9 mouse cellular contexts compared by ENCODE assay signal in genomic region chr12:109424753-109425332, GRCm38 (mm10). TPM values are rescaled to one million over a fixed set of nuclear protein-coding genes. Genes with fewer than 3 reads are reported as not detected.
DNase-seq lines count a peak whose midpoint lies in the region; ATAC-seq and TF ChIP-seq lines count a peak whose summit lies in the region.
"Had no signal": no experiment of that assay in that cellular context is flagged by ENCODE, and none has a peak within 500 bp of the region (broad histone marks: within the 10 kb centered on the region; RNA-seq: fewer than 3 reads in every experiment).

No protein-coding gene starts in this region.

- H3K4me2 ChIP-seq in kidney, postnatal 0 days (ENCODE audit: low read length): peak overlapping the region; percentile 25; the same call in 1 of the 2 replicates
- peak overlapping the region; percentile 32 for H3K4me2 ChIP-seq in embryonic facial prominence, embryonic 12.5 days (replicated peaks)
- H3K4me2 ChIP-seq in intestine, embryonic 15.5 days (replicated peaks): peak overlapping the region; percentile 37
- peak overlapping the region; percentile 42 for H3K4me2 ChIP-seq in neural tube, embryonic 15.5 days

- H3K9ac ChIP-seq in kidney, postnatal 0 days (ENCODE audit: low read depth, low read length): no peak overlapping the region
- H3K9ac ChIP-seq in embryonic facial prominence, embryonic 12.5 days: no peak overlapping the region
- H3K9ac ChIP-seq in intestine, embryonic 15.5 days: no peak overlapping the region
- no peak overlapping the region for H3K9ac ChIP-seq in neural tube, embryonic 15.5 days (replicated peaks)

- DNase-seq in kidney, postnatal 0 days (ENCODE audit: low spot score): peak; percentile 67
- DNase-seq in kidney, adult 8-10 months: no peak
- DNase-seq in ovary, postnatal 10 days (ENCODE audit: low spot score): no peak
- DNase-seq in gastrocnemius, postnatal 36 days: no peak

- H3K36me3 ChIP-seq in kidney, postnatal 0 days (ENCODE audit: insufficient read depth, low read length): no peaks in the 10 kb centered on the region
- H3K36me3 ChIP-seq in embryonic facial prominence, embryonic 12.5 days: no peaks in the 10 kb centered on the region
- H3K36me3 ChIP-seq in intestine, embryonic 15.5 days: no peaks in the 10 kb centered on the region
- H3K36me3 ChIP-seq in neural tube, embryonic 15.5 days: no peaks in the 10 kb centered on the region

- no peaks in the 10 kb centered on the region for H3K9me3 ChIP-seq in kidney, postnatal 0 days (replicated peaks; ENCODE audit: low read length)
- H3K9me3 ChIP-seq in embryonic facial prominence, embryonic 12.5 days: no peaks in the 10 kb centered on the region
- no peaks in the 10 kb centered on the region for H3K9me3 ChIP-seq in intestine, embryonic 15.5 days
- H3K9me3 ChIP-seq in neural tube, embryonic 15.5 days (replicated peaks): no peaks in the 10 kb centered on the region

- no peaks in the 10 kb centered on the region; the same call in 1 of the 2 replicates for H3K4me1 ChIP-seq in kidney, postnatal 0 days (replicated peaks; ENCODE audit: insufficient read depth, low read length)
- H3K4me1 ChIP-seq in embryonic facial prominence, embryonic 12.5 days: peaks cover 21% of the 10 kb centered on the region
- peaks cover 16% of the 10 kb centered on the region for H3K4me1 ChIP-seq in intestine, embryonic 15.5 days (replicated peaks)
- peaks cover 24% of the 10 kb centered on the region for H3K4me1 ChIP-seq in neural tube, embryonic 15.5 days

- intact Hi-C loops in gastrocnemius, postnatal 36 days (cut with DNase I): no loop called here

- TF ChIP-seq CTCF in kidney, postnatal 0 days (IDR thresholded peaks at IDR 0.05; ENCODE audit: low read depth): no peak

- no peak overlapping the region for H3K4me3 ChIP-seq in kidney, postnatal 0 days (replicated peaks; ENCODE audit: low read depth, low read length)
- H3K4me3 ChIP-seq in embryonic facial prominence, embryonic 12.5 days: no peak overlapping the region
- no peak overlapping the region for H3K4me3 ChIP-seq in intestine, embryonic 15.5 days (replicated peaks)
- no peak overlapping the region for H3K4me3 ChIP-seq in neural tube, embryonic 15.5 days (replicated peaks)

- ATAC-seq in kidney, postnatal 0 days (replicated peaks; ENCODE audit: low FRiP score, low read depth): peak; percentile 58; the same call in 1 of the 2 replicates
- no peak for ATAC-seq in embryonic facial prominence, embryonic 12.5 days (ENCODE audit: insufficient number of reproducible peaks, insufficient read depth, low FRiP score, low TSS enrichment)
- peak; percentile 38 for ATAC-seq in intestine, embryonic 15.5 days
- ATAC-seq in neural tube, embryonic 15.5 days (ENCODE audit: low FRiP score): peak; percentile 31; the same call in 1 of the 2 replicates
- ATAC-seq in CD4-positive, CD25-positive, alpha-beta regulatory T cell, adult 4 months: no peak

- no peak overlapping the region for H3K27ac ChIP-seq in kidney, postnatal 0 days
- H3K27ac ChIP-seq in embryonic facial prominence, embryonic 12.5 days: peak overlapping the region; percentile 67
- 0 out of 2 replicates have a peak overlapping the region, but pooled peaks have one; percentile 22 for H3K27ac ChIP-seq in intestine, embryonic 15.5 days
- no peak overlapping the region for H3K27ac ChIP-seq in neural tube, embryonic 15.5 days (replicated peaks)

- 4% methylated on average over 20 of the region's 20 CpGs for WGBS in kidney, postnatal 0 days
- WGBS in embryonic facial prominence, embryonic 12.5 days: 5% methylated on average over 20 of the region's 20 CpGs
- WGBS in intestine, embryonic 15.5 days: 10% methylated on average over 20 of the region's 20 CpGs
- 10% methylated on average over 20 of the region's 20 CpGs for WGBS in neural tube, embryonic 15.5 days

- H3K27me3 ChIP-seq in kidney, postnatal 0 days (ENCODE audit: insufficient read depth, low read length): 0 out of 2 replicates have a peak, but pooled peaks cover 3% of the 10 kb centered on the region
- H3K27me3 ChIP-seq in embryonic facial prominence, embryonic 12.5 days: no peaks in the 10 kb centered on the region
- no peaks in the 10 kb centered on the region for H3K27me3 ChIP-seq in intestine, embryonic 15.5 days (replicated peaks)
- H3K27me3 ChIP-seq in neural tube, embryonic 15.5 days (replicated peaks): peaks cover 4% of the 10 kb centered on the region; the same call in 1 of the 2 replicates

RNA-seq across cellular contexts. Expression of gene Dlk1, which starts 27.8 kb away (rescaled TPM):
- polyA plus RNA-seq in kidney, postnatal 0 days (2015; fragmentation: Nextera tagmentation; extraction: Ambion mirVana): 25.2 and 31.1 TPM in 2 replicates
- polyA plus RNA-seq in embryonic facial prominence, embryonic 12.5 days (2016; fragmentation: Nextera tagmentation; extraction: Ambion mirVana): 316 and 347 TPM in 2 replicates
- polyA plus RNA-seq in intestine, embryonic 15.5 days (2015; fragmentation: Nextera tagmentation; extraction: Ambion mirVana): 364 and 395 TPM in 2 replicates
- 96.8 and 132 TPM in 2 replicates for polyA plus RNA-seq in neural tube, embryonic 15.5 days (2015; fragmentation: Nextera tagmentation; extraction: Ambion mirVana)
- polyA plus RNA-seq in CD4-positive, CD25-positive, alpha-beta regulatory T cell, adult 4 months (2017; shearing (Covaris generic)): not detected
- 1 to 10 TPM; 3.6 to 5.8 TPM for total RNA-seq in gastrocnemius, postnatal 36 days (2021)
- total RNA-seq: common myeloid progenitor, adult 5-6 weeks had no signal

Comparison
In these comparisons a context has a peak if more than half of its experiments do, and no peak if none do; other contexts are left out.
1. ATAC-seq: peak in kidney, postnatal 0 days (single experiment), intestine, embryonic 15.5 days (single experiment) and neural tube, embryonic 15.5 days (single experiment); none in embryonic facial prominence, embryonic 12.5 days (single experiment) and CD4-positive, CD25-positive, alpha-beta regulatory T cell, adult 4 months (single experiment).
2. H3K27ac ChIP-seq: peak in embryonic facial prominence, embryonic 12.5 days (single experiment) and intestine, embryonic 15.5 days (single experiment); none in kidney, postnatal 0 days (single experiment) and neural tube, embryonic 15.5 days (single experiment).
3. RNA of gene Dlk1, which starts 27.8 kb away (polyA plus RNA-seq): 364 to 395 TPM in intestine, embryonic 15.5 days, 316 to 347 TPM in embryonic facial prominence, embryonic 12.5 days, 96.8 to 132 TPM in neural tube, embryonic 15.5 days and 25.2 to 31.1 TPM in kidney, postnatal 0 days; not detected in CD4-positive, CD25-positive, alpha-beta regulatory T cell, adult 4 months; every median in the first group is over 10 times any median in the second.
4. Peak in every context shown above with its lines, with median percentiles within 50 percentile points of each other: H3K4me2 ChIP-seq.